Mouse (Mus musculus) gastrocnemius, postnatal 10 days (tissue): ENCODE measurements around the gene Syne1. TPM values are rescaled to one million over a fixed set of nuclear protein-coding genes. Genes with fewer than 3 reads are reported as not detected.

ENCODE experiments used
- DNase-seq: peaks from one replicate; pipeline ENCODE4 v3.0.0; 2021; ENCODE audit warnings: mixed read lengths
- total RNA-seq, 2 experiments: library from RNA; stranded (reverse); gene quantifications; 2 replicates each; pipeline ENCODE4 v1.2.3; 2021

The Syne1 gene
- total RNA-seq, 2 experiments from 2014 or later = 64.3 to 82.0 TPM

DNA sequence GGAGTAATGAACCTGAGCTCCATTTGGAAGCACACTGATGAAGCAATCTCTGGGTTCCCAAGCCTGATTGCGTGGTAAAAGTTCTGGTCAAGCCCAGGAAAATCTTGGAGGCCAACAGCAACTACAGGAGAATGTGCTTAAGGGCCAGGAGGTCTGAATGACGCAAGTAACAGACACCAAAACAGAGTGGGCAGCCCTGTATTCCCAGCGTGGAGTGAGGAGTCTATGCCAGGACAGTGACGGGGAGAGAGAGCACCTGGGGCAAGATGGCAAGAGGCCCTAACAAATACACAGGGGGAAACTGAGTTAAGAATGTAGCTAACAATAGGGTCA, 411.4 kb downstream of the Syne1 start:
- no peak for DNase-seq

DNA sequence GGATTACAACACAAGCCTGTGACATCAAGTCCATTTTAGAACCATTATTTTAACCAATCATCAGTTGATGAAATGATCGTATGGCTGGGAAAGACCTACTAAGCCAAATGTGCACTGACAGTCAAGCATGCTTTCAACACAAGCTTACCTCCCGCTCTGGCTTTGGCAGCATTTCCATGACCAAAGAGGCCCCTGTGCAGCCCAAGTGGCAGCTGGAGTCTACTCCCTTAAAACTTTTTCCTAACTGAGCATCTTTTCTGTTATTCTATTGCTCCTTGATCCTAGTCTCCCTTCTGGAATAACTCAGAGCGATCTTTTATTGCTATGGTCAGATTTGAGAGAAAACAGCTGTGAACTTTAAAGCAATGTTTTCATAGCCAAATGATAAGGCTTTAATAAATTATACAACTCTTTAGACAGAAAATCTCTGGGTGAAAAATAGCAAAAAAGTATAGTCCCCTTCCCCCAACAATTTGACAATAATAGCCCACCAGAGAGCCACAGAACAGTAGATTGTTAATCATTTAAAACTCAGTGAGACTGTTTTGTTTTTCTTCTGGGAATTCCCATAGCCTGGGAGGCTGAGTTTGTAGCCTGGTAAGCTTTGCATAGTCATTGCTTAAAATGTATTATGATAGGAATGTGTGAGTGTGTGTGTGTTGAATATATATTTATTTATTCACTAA, 411.9 kb downstream of the Syne1 start:
- DNase-seq = no peak

DNA sequence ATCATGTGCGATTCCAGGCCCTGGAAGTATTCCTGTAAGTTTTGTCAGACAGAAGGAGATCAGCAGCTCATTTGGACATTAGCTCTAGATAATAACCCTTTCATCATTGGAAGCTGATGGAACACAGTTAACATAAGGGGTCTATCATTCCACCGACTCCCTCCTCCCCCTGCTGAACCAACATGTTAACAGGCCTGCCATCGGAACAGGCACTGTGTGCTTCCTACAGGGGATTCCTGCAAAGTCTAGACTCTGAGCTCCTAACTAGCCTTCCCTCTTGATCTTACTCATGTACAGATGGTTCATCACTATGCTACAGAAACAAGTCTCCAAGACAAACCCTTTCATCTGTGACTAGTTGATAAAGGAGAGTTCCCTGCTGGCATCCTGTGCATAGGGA, 419.2 kb downstream of the Syne1 start:
- DNase-seq = no peak

DNA sequence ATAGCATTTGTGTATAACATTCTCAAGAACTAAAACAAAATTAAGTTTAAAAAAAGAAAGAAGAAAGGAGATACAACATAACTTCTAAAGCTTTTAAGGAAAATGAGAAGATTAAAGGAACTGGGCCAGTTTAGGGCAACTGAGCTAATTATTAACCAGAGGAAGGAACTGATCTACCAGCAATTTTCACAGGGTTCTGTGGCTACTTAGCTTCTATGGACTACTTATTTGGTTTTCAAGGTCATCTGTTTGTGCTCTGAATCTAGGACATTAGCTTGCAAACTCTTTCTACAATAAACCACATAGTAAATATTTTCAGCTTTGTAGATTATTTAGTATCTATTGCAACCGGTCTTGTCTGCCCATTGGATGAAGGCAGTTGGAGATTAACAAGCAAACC, 420.8 kb downstream of the Syne1 start:
- DNase-seq = no peak

DNA sequence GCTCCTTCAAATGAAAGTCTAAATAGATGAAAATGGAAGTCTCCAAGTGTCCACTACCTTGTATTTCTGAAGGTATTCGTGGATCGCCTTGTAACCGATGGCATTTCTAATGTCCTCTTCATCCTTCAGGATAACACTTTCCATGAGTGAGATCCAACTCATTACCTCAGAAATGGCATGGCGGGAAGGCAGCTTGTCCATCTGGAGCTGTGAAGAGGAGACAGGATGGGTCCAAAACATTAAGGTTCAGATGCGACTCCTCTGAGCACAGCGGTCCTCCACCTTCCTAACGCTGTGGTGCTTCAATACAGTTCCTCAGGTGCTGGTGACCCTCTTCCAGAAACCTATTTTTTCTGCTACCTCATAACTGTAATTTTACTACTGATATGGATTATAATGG, 426.5 kb downstream of the Syne1 start:
- no peak for DNase-seq

DNA sequence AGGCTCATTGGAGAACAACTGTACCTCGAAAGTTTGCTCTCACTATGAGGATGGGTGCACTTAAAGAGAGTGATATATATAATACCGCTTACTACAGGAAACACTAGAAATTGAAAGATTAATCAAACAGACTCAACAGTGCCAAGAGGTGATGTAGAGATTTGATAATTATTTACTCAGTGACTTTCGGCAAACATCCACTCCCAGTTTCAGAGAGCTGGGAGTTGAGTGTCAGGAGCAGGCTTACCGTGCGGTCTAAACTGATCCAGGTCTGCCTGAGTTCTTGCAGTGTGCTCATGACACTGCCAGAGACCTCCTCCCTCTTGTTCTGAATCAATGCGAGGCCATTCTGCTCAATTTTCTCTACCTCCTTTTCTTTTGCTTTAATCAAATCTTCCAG, 434.6 kb downstream of the Syne1 start:
- DNase-seq = no peak

DNA sequence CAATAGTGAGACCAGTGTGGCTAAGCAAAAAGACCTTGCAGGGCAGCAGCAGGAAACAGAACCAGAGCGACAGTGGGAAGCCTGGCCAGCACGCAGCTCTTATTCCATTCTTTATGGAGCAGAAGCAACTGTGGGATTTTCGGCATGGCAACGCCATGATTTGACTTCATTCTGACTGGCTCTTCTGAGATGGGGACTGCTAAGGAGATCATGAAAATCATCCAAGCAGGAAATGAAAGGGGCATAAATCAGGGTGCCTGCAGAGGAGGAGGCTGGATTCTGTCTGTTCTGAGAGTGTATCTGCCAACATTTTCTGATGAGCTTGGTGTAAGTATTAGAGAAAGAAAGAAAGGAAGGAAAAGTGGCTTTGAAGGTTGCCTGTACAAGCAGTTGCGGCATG, 435.1 kb downstream of the Syne1 start:
- no peak for DNase-seq

DNA sequence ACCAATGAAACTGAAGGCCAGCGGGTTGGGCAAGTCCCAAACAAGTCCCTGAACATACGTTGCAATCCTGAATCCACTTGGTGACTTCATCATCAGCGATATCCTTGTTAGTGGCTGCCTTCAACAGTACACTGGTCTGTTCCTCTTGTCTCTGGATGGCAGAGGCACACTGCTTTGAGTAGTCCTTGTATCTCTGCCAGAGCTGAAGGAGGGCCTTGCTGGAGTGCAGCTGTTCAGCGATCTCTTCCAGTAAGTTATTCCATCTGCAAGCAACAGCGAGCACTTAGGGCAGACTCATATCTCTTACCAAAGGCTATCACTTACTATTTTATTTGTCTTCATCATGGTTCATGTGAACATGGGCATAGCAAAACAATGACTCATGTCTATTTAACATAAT, 440.5 kb downstream of the Syne1 start:
- no peak for DNase-seq

DNA sequence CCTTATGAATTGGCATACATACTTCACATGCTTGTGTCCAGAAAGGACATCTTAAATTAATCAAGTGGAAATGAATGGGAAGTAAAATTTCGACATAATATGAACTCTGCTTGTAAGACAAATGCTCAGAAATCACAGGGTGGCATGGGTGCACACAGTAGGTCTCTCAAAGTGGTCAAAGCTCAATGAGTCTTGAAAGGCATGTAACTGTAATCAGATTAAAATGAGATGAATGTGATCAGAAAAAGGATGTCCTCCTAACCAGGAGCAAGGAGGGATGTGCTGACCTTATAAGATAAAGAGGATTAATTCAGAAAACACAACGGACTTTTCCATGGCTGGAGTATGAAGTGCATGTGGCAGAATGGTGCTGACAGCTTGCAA, 453.5 kb downstream of the Syne1 start:
- DNase-seq = no peak

DNA sequence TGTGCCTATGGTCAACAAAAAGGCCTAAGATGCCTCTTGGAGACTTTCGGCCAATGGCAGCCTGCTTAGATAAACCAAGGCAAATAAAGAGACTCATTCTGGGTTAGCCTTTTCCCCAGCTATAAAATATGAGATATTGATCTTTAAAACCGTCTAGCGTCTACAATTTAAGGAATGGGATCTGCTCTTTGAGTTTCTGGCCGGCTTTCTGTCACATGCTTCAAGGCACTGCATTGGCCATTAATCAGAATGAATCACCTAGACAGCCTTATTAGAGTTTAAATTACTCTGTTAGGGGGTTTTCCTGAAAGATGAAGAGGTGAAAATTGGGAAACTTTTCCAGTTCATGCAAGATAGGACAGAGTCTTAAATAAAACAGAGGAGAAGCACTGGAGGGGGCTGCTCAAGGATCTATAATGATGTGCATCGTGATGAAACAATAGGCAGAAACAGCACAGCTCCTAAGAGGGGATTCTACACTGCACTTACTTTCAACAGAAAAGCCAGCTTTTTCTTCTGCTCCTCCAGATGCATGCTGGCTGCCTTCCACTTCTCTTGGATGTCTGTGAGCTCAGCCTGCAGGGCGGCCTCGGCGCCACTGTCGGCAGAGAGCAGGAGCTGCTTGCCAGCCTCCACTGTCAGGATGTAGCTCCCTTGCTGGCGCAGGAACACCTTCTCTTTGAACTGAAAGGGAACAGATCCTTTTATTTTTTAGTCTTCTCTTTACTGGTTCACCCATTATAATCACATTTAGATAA, 454.1 kb downstream of the Syne1 start:
- DNase-seq = peak; percentile 61

DNA sequence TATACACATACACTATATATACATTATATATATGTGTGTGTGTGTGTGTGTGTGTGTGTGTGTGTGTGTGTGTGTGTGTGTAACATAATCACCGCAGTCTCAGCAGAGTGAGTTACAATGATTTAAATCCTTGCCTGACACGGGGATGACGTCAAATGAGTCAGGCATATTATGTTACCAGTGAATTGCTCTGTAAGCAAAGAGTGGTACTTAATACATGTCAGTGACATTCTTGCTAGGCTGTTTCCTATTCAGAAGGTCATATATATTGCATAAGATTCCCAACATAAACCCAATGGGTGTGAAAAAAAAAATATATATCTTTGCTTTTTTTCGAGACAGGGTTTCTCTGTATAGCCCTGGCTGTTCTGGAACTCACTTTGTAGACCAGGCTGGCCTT, 462.1 kb downstream of the Syne1 start:
- DNase-seq = no peak

DNA sequence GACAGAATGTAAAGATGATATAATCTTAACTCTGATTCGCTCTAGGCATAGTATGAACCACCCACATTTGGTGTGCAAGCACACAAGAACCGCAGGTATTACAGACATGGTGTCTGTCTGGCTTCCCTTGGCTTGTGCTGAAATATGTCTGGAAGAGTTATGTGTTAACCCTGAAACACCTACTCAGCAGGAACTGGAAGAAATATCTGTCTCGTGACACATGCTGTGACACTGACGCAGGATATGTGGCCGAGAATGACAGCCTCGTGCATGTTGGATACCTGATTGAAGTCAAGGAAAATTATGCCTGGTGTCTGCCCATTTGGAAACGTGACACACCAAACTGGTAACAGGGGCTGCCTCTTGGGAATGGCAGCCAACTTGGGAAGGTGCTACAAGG, 463.9 kb downstream of the Syne1 start:
- DNase-seq = no peak

DNA sequence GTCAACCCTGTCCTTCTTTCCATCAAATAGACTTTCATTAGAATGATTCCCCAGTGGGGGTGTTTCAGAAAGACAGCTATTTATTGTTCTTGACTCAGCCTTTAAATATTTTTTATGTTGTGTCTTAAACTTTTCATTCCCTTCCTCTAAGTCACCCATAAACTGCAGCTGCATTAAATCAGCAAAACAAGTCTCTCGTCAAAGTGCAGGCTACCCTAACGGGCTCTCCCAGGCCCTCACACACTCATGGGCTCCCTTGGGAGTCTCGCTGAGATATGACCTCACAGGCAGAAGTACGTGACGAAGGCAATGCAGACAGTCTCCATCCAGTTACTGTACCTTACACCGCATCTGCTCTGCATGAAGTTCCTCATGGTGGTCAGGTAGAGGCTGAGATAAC, 465.0 kb downstream of the Syne1 start:
- DNase-seq = no peak

DNA sequence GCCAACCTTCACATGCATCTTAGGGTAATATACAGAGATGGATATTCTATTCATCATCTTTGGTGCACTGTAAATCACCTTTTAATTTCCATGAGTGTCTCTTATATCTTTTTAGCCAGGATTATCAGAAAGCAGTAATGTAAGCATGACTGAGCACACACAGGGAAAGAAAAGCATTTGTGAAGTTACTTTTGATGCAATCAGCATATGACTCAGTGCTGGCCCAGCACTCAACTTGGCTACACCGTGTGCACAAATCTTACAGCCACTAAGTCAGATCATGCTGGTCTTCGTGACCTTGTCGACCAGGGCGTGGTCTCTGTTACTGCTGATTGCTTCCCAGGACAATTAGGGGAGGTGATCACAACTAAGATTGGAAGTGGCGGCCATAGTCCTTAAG, 465.5 kb downstream of the Syne1 start:
- DNase-seq = no peak

DNA sequence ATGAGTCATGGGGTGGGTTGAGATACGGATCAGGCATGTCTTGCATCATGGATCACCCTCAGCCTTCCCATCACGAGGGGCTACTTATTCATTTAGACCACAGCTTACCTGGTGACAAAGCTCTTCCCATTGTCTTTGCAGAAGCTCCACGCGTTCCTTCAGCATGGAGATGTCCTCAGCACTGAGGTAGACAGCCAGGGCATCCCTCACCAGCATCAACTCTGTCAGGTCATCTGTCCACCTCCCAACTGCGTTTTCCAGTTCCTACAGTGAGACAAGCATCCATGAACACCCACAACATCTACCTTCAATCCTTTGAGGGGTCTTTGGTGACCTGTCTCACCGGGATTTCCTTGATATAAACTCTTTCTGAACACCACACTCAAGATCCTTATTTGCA, 467.6 kb downstream of the Syne1 start:
- DNase-seq = no peak

DNA sequence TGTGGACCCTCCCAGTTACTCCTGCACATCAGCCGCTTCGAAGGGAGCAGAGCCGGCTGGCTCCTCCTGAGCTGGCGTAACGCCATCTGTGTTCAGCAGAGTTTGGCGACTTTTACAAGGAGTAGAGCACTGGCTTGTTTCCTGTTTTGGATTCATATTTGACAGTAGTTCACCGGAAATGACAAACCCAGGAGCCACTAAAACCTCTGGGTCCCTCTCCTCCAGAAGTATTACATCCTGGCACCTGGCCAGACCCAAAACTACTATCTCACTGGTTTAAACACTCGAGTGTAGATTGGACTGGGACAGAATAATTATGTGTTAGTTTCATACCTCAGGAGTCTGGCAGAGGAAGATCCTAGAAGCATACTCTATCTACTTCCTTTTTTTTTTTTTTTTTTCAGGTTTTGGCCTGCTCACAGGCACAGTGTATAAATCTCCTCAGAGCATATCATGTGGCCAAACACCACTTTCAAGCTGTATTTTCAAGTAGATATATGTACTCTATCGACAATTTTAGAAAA, 471.3 kb downstream of the Syne1 start:
- DNase-seq = peak; percentile 69

DNA sequence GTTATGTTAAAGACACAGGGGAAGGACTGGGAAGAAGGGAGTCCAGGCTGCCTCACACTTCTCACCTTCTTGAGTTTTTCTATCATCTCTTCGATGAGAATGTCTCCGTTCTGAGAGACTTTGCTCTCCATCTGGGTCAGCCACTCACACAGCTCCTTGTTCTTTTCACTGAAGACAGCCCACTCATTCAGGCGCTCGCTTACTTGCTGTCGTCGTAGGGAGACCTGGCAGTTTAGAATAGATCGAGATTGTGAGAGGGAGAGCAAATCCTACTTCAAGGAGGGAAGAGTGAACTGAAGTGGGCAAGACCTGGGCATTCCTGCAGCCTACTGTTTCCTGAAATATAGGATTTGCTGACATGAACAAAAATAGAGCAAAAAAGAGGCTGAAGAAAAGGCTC, 475.6 kb downstream of the Syne1 start:
- no peak for DNase-seq

DNA sequence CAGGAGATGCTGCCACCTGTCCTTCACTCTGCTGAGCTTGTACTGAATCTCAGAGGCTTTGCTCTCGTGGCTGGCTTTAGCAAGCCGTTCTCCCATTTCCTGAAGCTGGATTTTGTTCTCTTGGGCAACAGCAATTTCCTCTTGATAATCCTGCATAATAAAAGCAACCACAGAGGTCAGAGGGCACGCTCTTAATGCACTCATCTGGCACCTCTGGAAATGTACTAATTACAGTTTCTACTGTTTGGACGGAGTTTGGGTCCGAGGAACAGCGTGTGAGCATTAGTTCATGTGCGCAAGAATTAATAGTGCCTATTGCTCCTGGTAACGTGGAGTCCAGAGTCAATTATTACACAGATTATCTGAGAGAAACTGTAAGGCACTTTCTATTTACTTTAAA, 479.2 kb downstream of the Syne1 start:
- no peak for DNase-seq

DNA sequence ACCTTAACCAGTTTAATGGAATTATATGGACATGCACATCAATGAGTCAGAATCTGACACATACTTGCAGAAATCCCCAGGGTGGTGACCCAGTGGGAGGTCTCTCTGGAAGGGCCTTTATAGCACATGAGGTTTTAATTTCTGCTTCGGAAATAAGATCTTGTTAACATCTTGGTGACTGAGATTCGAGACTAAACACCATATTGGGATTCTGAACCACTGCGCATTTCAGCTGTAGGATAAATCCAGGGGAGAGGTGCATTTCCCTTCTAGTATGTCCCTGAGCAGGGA, 480.4 kb downstream of the Syne1 start:
- no peak for DNase-seq

DNA sequence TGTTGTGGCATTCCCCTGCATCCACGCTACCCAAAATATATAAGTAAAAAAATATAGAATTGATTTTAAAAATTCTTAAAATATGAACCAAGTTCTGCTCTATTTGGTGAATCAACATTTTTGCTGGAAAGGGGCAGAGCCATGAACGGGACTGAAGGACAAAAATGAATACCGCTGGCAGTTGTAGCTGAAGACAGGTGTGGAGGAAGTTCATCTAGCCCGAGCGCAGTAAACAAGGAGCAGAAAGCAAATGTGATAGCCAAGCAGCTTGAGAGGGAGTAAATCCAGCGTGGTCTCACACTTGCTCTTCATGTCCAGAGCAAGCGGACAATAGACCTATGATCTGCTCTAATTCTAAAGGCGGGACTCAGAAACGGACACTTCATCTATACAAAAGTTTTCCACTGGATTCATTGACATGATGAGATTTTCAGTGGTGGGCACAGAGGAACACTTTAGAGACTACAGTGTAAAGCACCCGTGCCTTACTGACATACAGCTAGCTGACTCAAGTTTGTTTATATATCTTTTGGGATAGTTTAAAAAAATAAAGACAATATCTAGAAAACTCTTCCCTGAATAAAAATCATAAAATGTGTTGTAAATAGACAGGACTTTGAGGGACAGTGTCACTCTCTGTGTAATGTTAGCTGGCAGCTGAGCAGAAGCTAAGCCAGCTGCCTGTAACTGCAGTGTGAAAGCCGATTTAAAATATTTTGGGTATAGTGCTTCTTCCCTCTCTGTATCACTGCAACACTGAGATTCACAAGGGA, 480.9 kb downstream of the Syne1 start:
- DNase-seq = no peak

DNA sequence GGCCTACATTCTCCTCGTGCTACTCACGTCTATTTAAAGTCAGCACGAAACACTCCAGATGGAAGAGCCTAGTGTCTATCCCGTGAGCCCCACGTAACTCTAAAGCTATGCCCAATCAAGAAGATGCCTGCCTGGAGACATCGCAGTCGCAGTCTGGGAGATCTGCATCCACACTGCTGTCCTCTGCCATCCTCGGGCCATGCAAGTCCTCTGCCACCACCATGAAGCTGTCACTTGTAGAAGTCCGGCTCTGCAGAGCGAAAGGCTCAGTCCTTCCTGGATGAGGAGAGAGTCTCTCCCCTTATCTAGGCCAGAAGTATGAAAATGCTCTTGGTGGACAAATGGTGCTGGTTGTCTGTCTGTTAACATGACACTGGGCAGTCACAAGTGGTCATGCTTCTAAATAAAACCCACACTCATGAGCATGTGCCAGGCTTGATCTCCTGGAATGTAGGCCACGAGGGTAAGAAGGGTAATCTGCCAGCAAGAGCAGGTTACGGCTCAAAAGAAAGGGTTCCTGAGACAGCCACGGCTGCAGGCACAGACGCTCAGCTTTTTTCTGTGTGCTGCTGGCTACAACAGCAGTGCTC, 482.5 kb downstream of the Syne1 start, which contains the start of gene Gm10097:
TSS of gene Gm10097 (plus strand) at position 517 of the 590 bp plus-strand sequence.
- DNase-seq = no peak

DNA sequence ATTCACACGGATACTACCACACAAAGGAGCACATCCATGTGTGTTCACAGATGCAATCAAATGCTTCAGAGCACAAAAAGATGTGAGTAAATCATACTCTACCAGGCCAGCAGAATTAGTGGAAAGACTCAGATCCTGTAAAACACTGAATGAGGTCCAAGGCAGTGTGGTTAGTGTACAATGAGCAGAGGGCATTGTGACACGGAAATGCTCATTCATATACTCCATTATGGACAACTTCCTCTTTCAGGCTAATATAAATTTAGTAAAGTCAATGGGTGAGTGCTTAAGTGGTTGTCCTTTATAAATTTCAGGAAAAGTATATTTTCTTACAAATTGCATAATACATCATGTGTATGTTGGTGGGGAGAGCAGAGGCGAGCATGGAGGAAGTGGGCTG, 484.2 kb downstream of the Syne1 start:
- no peak for DNase-seq

DNA sequence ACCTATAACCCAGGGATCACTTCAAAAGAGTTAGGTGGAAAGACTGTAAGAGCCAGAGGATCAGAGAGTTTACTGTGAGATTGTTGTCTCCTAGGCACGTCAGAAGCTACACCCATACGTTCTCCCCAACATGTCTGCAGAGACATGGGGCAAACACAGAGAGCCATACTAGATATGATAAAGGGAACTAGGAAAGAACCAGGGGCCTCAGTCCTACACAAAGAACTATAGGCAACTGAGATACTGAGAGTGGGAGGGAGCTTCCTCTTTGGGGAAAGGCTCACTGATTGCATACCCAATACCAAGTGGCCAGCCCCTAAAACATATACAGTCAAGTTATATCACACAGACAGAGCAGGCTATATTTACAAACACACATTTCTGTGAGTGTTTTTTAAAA, 491.3 kb downstream of the Syne1 start:
- no peak for DNase-seq
